Mouse (Mus musculus): ENCODE measurements around the gene Ppp2r5e. TPM values are rescaled to one million over a fixed set of nuclear protein-coding genes. Genes with fewer than 3 reads are reported as not detected.

Ppp2r5e gene
- polyA plus RNA-seq, 1 experiment from 2014 or later: 19.9 TPM

DNA sequence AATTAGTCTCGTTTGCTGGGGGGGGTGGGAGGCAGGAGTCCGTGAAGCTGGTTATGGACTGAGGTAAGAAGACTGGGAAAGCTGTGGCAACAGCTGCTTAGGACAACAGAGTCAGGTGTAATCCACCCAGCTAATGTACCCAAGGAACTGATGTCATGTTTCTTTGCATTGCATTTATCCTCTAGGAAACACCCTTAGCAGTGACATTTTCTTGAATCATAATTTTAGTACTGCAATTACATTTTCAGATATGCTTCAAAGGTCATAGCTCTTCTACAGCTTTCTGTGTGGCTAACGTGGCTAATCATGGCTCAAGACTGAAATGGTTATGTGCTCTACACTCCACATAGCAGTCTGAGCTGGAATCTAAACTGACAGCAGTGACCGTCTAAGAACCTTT lies 2.9 kb upstream of the Ppp2r5e start:
- H3K4me2 ChIP-seq: no peak overlapping the region
- H3K36me3 ChIP-seq (ENCODE audit: insufficient read depth): no peaks in the 10 kb centered on the region
- H3K4me1 ChIP-seq (ENCODE audit: insufficient read depth): peaks cover under 1% of the 10 kb centered on the region; the same call in 1 of the 2 replicates
- no peak for TF ChIP-seq CTCF (IDR thresholded peaks at IDR 0.05; ENCODE audit: low read depth)
- no peak overlapping the region for H3K4me3 ChIP-seq (ENCODE audit: low read depth, low read length)
- H3K27me3 ChIP-seq (ENCODE audit: insufficient read depth, low read length): no peaks in the 10 kb centered on the region
- no peaks in the 10 kb centered on the region for H3K9me3 ChIP-seq (ENCODE audit: low read depth, low read length)
- no peak overlapping the region for H3K9ac ChIP-seq
- H3K27ac ChIP-seq (ENCODE audit: low read depth): no peak overlapping the region
- WGBS: 64% methylated on average over 4 of the region's 4 CpGs
- ATAC-seq (ENCODE audit: insufficient read depth) (no peak), DNase-seq (no peak)

- TF ChIP-seq CTCF (IDR thresholded peaks at IDR 0.05; ENCODE audit: low read depth): no peak
- 82% methylated on average over 4 of the region's 4 CpGs for WGBS
- H3K4me2 ChIP-seq: no peak overlapping the region
- peaks cover 5% of the 10 kb centered on the region; the same call in 1 of the 2 replicates for H3K4me1 ChIP-seq (ENCODE audit: insufficient read depth)
- H3K27me3 ChIP-seq (ENCODE audit: insufficient read depth, low read length): no peaks in the 10 kb centered on the region
- peaks cover 5% of the 10 kb centered on the region for H3K36me3 ChIP-seq (ENCODE audit: insufficient read depth)
- H3K27ac ChIP-seq (ENCODE audit: low read depth): no peak overlapping the region
- no peak for ATAC-seq (ENCODE audit: insufficient read depth)
- no peak for DNase-seq
- no peaks in the 10 kb centered on the region for H3K9me3 ChIP-seq (ENCODE audit: low read depth, low read length)
- H3K9ac ChIP-seq: no peak overlapping the region
- no peak overlapping the region for H3K4me3 ChIP-seq (ENCODE audit: low read depth, low read length)
Measured at GRCm38 (mm10) chr12:75597707-75598106, 1.7 kb upstream of the Ppp2r5e start.

- Histone ChIP-seq H3K9me3 (ENCODE audit: low read depth, low read length) (no peaks in the 10 kb centered on the region), H3K27me3 (ENCODE audit: insufficient read depth, low read length) (no peaks in the 10 kb centered on the region), H3K9ac (peak overlapping the region; percentile 94), H3K4me1 (ENCODE audit: insufficient read depth) (peaks cover 5% of the 10 kb centered on the region; the same call in 1 of the 2 replicates), H3K36me3 (ENCODE audit: insufficient read depth) (peaks cover 22% of the 10 kb centered on the region), H3K27ac (ENCODE audit: low read depth) (peak overlapping the region; percentile 93), H3K4me2 (peak overlapping the region; percentile 72), H3K4me3 (ENCODE audit: low read depth, low read length) (peak overlapping the region; percentile 98)
- peak; percentile 20 for ATAC-seq (ENCODE audit: insufficient read depth)
- DNase-seq: peak; percentile 53
- no peak for TF ChIP-seq CTCF (IDR thresholded peaks at IDR 0.05; ENCODE audit: low read depth)
- under 1% methylated on average over 84 of the region's 97 CpGs for whole genome bisulfite sequencing
Measured at GRCm38 (mm10) chr12:75595291-75596153, 523 bp downstream of the Ppp2r5e start.

DNA sequence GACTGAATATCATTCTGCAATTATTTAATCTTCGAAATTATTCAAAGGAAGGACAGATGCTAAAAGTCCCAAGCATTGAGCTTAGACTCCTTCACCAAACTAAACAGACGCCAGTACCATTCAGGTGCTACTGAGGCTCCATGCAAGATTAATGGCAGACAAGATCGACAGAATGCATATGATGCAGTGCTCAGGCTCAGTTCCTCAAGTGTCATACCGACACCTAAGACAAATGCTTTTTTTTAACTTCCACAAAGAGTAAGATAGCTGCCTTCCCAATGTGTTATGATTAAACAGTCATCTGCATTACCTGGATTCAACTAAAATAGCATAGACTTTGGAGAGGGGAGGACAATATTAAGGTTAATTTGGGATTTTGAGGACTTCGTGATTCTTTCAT lies 1.6 kb downstream of the Ppp2r5e start:
- no peak overlapping the region for H3K27ac ChIP-seq (ENCODE audit: low read depth)
- no peaks in the 10 kb centered on the region for H3K27me3 ChIP-seq (ENCODE audit: insufficient read depth, low read length)
- peak overlapping the region; percentile 98 for H3K4me3 ChIP-seq (ENCODE audit: low read depth, low read length)
- peak overlapping the region; percentile 6; the same call in 1 of the 2 replicates for H3K9ac ChIP-seq
- H3K9me3 ChIP-seq (ENCODE audit: low read depth, low read length): no peaks in the 10 kb centered on the region
- peak overlapping the region; percentile 72 for H3K4me2 ChIP-seq
- WGBS: 26% methylated on average over 5 of the region's 5 CpGs
- H3K36me3 ChIP-seq (ENCODE audit: insufficient read depth): peaks cover 33% of the 10 kb centered on the region
- H3K4me1 ChIP-seq (ENCODE audit: insufficient read depth): peaks cover 5% of the 10 kb centered on the region; the same call in 1 of the 2 replicates
- TF ChIP-seq CTCF (IDR thresholded peaks at IDR 0.05; ENCODE audit: low read depth): no peak
- no peak for DNase-seq
- ATAC-seq (ENCODE audit: insufficient read depth): no peak

DNA sequence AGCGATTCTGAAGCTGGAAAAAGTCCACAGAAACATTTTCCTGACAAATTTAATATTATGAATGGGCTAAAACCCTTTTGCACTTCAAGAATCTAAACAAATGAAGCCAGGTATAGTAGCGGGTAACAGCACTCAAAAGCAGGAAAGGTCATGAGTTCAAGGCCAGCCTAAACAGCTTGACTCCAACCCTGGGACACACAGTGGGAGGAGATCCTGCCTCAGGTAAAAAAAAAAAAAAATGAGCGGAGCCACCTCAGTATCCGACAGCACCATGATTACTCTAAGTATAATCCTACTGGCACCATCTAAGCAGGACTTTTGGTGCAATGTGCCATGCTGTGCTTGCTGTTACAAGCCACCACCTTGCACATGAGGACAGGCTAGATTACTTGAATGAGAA lies 2.2 kb downstream of the Ppp2r5e start:
- H3K9ac ChIP-seq: no peak overlapping the region; the same call in 1 of the 2 replicates
- peak overlapping the region; percentile 98 for H3K4me3 ChIP-seq (ENCODE audit: low read depth, low read length)
- ATAC-seq (ENCODE audit: insufficient read depth) (no peak), DNase-seq (no peak)
- peaks cover 5% of the 10 kb centered on the region; the same call in 1 of the 2 replicates for H3K4me1 ChIP-seq (ENCODE audit: insufficient read depth)
- peak overlapping the region; percentile 72 for H3K4me2 ChIP-seq
- no peaks in the 10 kb centered on the region for H3K27me3 ChIP-seq (ENCODE audit: insufficient read depth, low read length)
- no peak for TF ChIP-seq CTCF (IDR thresholded peaks at IDR 0.05; ENCODE audit: low read depth)
- no peak overlapping the region for H3K27ac ChIP-seq (ENCODE audit: low read depth)
- 65% methylated on average over 4 of the region's 4 CpGs for WGBS
- H3K36me3 ChIP-seq (ENCODE audit: insufficient read depth): peaks cover 37% of the 10 kb centered on the region
- no peaks in the 10 kb centered on the region for H3K9me3 ChIP-seq (ENCODE audit: low read depth, low read length)

GRCm38 (mm10) chr12:75587501-75587900 lies 8.5 kb downstream of the Ppp2r5e start:
- Histone ChIP-seq H3K4me3 (ENCODE audit: low read depth, low read length) (no peak overlapping the region), H3K27me3 (ENCODE audit: insufficient read depth, low read length) (no peaks in the 10 kb centered on the region), H3K4me2 (no peak overlapping the region), H3K9ac (no peak overlapping the region), H3K4me1 (ENCODE audit: insufficient read depth) (no peaks in the 10 kb centered on the region), H3K27ac (ENCODE audit: low read depth) (no peak overlapping the region), H3K9me3 (ENCODE audit: low read depth, low read length) (no peaks in the 10 kb centered on the region), H3K36me3 (ENCODE audit: insufficient read depth) (peaks cover 55% of the 10 kb centered on the region)
- no peak for ATAC-seq (ENCODE audit: insufficient read depth)
- DNase-seq: no peak
- TF ChIP-seq CTCF (IDR thresholded peaks at IDR 0.05; ENCODE audit: low read depth): no peak

- Histone ChIP-seq H3K9ac (no peak overlapping the region), H3K36me3 (ENCODE audit: insufficient read depth) (peaks cover 24% of the 10 kb centered on the region), H3K4me2 (no peak overlapping the region), H3K4me1 (ENCODE audit: insufficient read depth) (no peaks in the 10 kb centered on the region), H3K27me3 (ENCODE audit: insufficient read depth, low read length) (no peaks in the 10 kb centered on the region), H3K27ac (ENCODE audit: low read depth) (no peak overlapping the region), H3K4me3 (ENCODE audit: low read depth, low read length) (no peak overlapping the region), H3K9me3 (ENCODE audit: low read depth, low read length) (no peaks in the 10 kb centered on the region)
- ATAC-seq (ENCODE audit: insufficient read depth) (no peak), DNase-seq (no peak)
- WGBS: 60% methylated on average over 3 of the region's 3 CpGs
- no peak for TF ChIP-seq CTCF (IDR thresholded peaks at IDR 0.05; ENCODE audit: low read depth)
Measured at GRCm38 (mm10) chr12:75583776-75584175, 12.3 kb downstream of the Ppp2r5e start.
